Mouse (Mus musculus) urinary bladder, adult 18-20 months (tissue): ENCODE results near the gene Il1r1.

Source experiments
- DNase-seq, 2 experiments: peaks; one replicate each; pipeline ENCODE4 v3.0.0; 2022; ENCODE audit warnings: low spot score in 2 of 2, mixed read lengths in 2 of 2

Il1r1 gene

DNA sequence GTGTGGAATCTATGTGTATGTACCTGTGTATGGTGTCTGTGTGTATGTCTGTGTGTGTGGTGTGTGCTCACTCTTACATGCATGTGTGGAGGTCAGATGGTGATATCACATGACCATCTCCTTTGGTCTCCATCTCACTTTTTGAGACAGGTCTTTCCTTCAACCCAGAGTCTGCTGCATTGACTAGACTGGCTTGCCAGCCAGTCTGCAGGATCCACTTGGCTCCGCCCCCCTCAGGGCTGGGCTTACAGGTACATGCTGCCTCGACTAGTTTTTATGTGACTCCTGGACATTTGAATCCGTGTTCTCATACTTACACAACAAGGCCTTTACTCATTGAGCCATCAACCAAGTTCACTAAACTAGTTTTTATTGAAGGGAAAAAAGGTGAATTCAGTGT lies 6.2 kb downstream of the Il1r1 start:
- no peak for DNase-seq

DNA sequence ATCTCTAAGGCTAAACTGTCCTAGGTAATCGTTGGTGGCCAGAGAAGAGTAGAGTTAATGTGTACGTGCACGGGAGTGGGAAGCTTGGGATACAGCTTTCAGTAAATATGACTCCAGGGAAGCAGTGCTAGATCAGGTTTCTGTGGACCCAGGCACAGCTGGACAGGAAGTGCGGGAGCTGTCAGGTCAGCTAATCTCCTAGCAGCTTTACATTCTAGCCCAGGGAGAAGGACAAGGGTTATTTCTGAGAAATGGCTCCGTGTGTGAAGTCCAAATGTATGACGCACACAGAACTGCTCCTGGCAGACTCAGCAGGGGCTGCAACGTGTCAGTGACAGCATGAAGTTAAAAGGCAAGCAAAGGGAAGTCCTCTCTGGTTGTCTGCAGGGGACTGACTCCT lies 8.3 kb downstream of the Il1r1 start:
- no peak for DNase-seq

GRCm38 (mm10) chr1:40233621-40234020 lies 8.7 kb downstream of the Il1r1 start:
- DNase-seq: no peak

DNA sequence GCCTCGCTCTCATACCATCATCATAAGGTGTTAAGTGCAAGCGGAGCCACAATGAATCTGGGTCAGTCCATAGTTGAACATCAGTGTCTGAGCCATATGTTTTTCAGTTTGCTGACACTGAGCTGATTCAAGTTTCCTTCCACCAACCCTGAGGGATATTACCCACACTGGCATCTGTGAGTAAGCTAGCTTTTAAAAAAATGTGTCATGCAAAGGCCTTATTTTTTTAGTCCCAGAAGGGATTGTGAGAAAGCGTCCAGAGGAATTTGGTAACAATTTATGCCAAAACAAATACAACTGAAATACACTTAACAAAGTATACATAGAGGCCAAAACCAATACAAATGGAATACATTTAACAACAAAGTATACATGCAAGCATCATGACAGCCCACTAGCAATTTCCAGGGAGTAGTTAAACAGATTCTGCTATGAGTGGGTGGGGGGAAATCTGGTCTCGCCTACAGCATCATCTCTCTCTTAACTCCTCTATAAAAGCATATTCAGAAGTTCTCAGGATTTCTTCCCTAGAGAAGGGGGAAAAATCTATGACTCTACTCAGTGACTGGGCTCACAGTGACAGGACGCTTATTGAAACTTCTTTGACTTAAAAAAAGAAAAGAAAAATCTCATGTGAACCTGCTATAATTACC lies 10.8 kb downstream of the Il1r1 start:
- no peak for DNase-seq

- no peak for DNase-seq
Measured at GRCm38 (mm10) chr1:40236694-40237093, 11.8 kb downstream of the Il1r1 start.

- no peak for DNase-seq
Measured at GRCm38 (mm10) chr1:40237094-40237493, 12.2 kb downstream of the Il1r1 start.

DNA sequence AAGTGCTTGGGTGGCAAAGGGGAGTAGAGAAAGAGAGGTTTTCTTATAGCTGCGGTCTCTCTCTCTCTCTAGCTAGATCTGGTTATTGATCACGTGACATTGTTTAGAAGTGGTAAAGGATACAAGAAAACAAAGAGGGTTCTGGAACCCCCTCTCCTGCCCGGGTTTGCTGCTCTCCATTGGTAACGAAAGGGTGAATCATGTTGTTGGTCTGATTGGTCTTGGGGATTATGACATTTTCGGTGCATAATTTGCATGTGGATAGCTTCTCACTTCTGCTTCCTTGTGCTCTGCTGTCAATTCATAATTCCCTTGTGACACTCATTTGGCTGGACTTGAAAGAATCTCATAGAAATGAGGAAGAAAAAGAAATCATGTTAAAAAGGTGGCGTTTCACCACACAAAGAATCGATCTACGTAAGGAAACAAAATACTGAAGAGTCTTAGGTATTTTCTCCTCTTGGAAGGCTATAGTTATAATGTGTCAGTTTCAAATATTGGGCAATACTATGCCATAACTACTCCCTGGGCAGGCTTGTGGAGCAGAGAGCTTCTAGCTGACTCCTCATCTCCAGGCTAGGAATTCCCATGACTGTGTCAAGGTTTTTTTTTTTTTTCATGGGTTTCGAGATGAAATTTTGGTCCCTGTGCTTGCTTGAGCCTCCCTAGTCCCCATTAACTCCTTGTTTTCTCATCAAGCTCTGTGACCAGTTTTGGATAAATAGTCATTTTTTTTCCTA lies 15.6 kb downstream of the Il1r1 start:
- DNase-seq: no peak

GRCm38 (mm10) chr1:40242717-40243116 lies 17.8 kb downstream of the Il1r1 start:
- no peak for DNase-seq

- DNase-seq: no peak
Measured at GRCm38 (mm10) chr1:40243561-40243998, 18.7 kb downstream of the Il1r1 start.

DNA sequence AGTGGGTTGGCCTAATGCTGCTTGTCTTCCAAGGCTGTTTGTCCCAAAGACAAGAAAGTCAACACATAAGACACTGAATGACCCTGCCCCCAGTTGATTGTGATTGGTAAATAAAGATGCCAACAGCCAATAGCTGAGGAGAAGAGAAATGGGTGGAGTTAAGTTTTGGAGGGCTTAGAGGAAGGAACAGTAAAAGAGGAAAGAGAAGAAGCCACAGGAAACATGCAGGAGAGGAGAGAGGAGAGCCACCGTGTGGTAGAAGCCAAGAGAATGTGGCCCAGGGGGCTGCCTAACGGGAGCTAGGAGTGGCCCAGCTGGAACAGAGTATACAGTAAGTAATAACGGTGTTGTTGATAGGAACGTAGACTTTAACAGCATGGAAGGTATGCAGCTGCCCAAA lies 25.5 kb downstream of the Il1r1 start:
- no peak for DNase-seq

DNA sequence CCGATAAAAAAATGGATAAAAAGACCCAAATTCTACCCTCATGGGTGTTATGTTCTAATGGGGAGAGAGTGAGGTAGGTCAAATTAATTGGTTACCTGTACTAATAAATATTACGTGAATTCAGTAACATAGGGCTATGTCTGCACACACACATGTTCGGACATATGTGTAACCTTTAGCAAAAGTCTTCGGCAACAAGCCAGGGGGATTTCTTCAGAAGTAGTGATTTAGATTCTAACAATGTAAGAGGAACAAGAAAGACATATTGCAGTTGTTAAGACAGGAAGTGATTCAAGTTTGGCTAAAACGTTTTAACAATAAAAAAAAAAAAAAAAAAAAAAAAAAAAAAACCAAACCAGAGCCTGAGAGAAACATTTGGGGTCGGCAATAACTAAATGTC lies 27.6 kb downstream of the Il1r1 start:
- no peak for DNase-seq

GRCm38 (mm10) chr1:40253940-40254339 lies 29.1 kb downstream of the Il1r1 start:
- DNase-seq: no peak

DNA sequence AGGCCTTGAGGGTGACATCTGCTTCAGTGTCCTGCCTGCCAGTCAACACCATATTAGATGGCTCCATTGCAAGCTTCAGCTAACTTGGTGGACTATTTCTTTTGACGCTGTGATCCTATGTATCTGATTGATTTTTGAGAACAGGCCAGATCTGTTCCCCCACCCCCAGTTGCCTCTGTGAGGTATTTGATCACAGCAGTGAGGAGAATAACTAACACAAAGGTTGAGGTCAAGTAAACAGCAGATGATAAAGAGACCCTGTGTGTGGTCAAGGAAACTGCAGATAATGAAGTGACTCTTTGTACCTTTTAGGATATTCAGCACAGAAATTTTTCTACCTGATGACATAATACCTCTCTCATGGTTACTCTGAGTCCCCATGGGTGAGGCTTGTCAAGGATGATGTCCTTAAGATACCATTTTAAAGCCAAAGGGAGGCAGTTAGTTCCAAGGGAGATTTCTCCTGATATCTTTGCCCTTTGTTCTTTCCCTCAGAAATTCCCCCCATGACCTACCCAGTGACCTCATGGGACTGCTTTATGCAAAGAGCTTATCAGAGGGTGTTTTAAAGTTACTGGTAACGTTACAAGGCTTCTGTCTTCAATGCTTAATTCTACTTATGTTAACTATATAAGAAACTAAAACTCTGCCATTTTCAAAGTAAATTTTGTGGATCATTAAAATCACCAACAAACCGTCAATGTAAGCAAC lies 29.6 kb downstream of the Il1r1 start:
- no peak for DNase-seq

- DNase-seq: no peak
Measured at GRCm38 (mm10) chr1:40262441-40263121, 37.7 kb downstream of the Il1r1 start.

- no peak for DNase-seq
Measured at GRCm38 (mm10) chr1:40263122-40263498, 38.2 kb downstream of the Il1r1 start.

DNA sequence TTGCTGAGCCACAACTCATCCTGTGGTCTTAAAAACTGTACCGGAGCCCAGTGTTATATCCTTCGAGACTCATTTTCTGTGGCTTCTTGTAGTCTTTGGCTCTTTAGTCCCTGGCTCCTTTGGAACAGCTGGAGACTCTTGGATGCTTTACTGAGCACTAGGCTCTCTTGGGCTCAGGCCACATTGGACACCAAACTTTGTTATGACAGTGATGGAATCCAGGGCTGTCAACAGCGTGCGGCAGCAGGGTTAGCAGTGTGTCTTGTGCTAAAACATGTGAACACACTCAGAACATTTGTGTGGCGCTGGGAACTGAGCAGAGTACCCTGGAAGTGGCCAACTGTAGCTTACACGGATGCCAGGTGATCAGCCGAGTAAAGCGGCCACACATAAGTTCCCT lies 38.8 kb downstream of the Il1r1 start:
- no peak for DNase-seq

DNA sequence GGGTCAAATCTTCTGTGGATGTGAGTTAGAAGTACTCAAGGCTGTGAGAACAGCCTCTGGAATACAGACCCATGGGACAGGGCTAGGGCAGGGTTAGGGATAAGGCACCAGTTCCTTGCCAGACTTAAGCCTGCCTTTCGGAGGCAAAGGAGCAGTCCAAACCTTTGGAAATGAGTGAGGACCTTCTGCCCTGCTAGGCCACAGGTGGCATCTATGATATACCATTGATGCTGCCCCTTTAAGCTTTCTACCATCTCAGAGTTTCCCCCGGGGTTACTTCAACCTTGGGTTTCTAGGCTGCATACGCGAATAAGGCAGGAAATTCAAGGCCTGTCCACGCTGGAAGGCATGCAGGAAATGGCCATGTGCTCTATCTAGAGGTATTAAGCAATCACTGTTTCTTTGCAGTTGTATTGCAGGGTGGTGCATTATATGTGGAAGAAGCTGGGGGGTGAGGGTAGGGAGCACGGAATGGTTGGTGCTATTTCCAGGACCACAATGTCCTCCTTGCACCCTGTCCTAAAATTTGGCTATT lies 40.5 kb downstream of the Il1r1 start:
- no peak for DNase-seq

DNA sequence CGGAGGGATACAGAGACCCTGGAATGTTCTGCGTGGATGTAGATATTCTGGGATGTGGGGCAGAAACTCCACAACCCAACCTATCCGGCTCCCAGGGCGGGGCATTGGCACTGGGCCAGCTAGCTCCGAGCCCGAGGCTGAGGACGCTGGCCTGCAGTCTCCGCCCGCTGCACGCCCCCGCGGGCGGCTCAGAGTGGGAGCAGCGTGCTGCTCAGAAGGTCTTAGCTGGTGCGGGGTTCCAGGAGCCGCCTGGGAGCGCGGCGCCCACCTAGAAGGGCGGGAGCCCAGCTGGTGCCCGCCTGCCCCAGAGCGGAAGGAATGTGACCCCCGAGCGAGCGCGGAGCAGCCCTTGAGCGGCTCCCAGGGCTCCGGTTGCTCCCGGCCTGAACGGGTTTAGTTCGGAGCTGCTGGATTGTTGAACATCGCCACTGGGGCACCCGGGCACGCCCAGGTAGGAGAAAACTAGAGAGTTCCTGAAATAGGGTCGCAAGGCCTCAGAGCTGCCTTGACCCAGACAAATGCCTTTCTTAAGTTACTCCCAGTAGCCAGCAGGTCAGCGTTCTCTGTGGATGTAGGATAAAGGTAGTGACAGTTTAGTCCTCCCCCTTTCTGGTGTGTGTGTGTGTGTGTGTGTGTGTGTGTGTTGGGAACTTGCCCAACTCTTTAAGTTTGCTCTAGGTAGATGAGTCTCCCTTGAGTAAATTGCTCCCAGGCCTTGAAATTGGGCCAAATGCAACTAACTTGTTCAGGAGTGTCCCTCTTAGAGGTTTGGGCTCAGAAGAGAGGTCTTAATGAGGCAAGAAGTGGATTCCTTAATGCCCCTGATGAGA lies 41.8 kb downstream of the Il1r1 start:
- DNase-seq: peak; percentile 76 to 84

DNA sequence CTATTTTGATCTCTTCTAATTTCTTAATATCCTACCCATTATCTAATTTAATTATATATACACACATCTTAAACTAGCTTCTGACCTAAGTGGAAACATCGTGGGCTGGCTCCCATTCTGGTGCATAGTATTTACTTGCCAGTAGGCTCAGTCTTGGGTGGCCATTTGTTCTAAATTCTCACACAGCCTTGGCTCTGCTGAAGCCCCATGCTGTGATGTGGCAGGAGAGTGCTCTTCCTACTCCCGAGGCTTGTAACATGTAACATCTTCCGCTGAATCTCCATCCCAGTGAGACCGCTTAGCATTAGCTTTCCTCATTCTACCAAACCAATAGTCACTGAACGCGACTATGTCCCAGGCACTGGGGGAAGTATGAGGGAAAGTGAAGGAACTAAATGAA lies 43.0 kb downstream of the Il1r1 start:
- no peak for DNase-seq

- no peak for DNase-seq
Measured at GRCm38 (mm10) chr1:40268536-40268935, 43.7 kb downstream of the Il1r1 start.

DNA sequence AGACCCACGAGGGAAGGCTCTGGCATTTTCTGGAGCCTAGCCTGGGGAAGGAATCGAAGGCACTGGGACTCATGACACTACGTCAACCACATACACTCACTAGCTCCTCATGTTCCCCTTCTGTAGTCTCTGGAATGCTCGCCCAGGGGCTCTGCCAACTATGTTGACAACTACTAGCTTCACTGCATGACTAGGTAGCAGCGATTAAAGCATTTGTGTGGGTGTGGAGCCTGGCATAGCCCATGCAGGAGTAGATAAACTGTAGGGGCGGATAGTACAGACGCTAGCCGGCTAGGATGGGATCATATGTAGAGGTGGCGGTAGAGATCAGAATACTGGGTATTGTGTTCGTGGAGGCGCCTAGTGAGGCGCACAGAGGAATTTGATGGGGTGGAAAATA lies 45.5 kb downstream of the Il1r1 start:
- DNase-seq: no peak
